Mouse (Mus musculus) limb, embryonic 12.5 days (tissue): ENCODE data around the gene Ldlrad1. TPM values are rescaled to one million over a fixed set of nuclear protein-coding genes. Genes with fewer than 3 reads are reported as not detected.

Experiments used
- ATAC-seq: fragments of 200-750 bp; cut with Nextera tagmentation; 2 replicates; pipeline ENCODE4 v1.8.0; 2017; ENCODE audit warnings: low read depth, moderate TSS enrichment; ENCODE audit not compliant: insufficient number of reproducible peaks, insufficient read depth, low FRiP score, low TSS enrichment
- H3K27ac ChIP-seq: fragments of 300-500 bp; sonication (generic); 2 replicates; pipeline ENCODE4 v1.5.1; 2016; ENCODE audit warnings: mild to moderate bottlenecking, moderate library complexity
- H3K27me3 ChIP-seq: fragments of 300-500 bp; sonication (generic); 2 replicates; pipeline ENCODE4 v1.6.1; 2016; ENCODE audit warnings: mild to moderate bottlenecking, moderate library complexity
- H3K36me3 ChIP-seq: fragments of 300-500 bp; sonication (generic); 2 replicates; pipeline ENCODE4 v1.6.1; 2016; ENCODE audit warnings: mild to moderate bottlenecking, moderate library complexity
- H3K4me1 ChIP-seq: fragments of 300-500 bp; sonication (generic); replicated peaks from 2 replicates; pipeline ENCODE4 v1.6.1; 2016
- H3K4me2 ChIP-seq: fragments of 300-500 bp; sonication (generic); 2 replicates; pipeline ENCODE4 v1.6.1; 2016; ENCODE audit warnings: mild to moderate bottlenecking, moderate library complexity
- H3K4me3 ChIP-seq: fragments of 300-500 bp; sonication (generic); replicated peaks from 2 replicates; pipeline ENCODE4 v1.5.1; 2016; ENCODE audit warnings: mild to moderate bottlenecking
- H3K9ac ChIP-seq: fragments of 300-500 bp; sonication (generic); replicated peaks from 2 replicates; pipeline ENCODE4 v1.6.1; 2016; ENCODE audit warnings: mild to moderate bottlenecking, moderate library complexity
- H3K9me3 ChIP-seq: fragments of 300-500 bp; sonication (generic); 2 replicates; pipeline ENCODE4 v1.6.1; 2016; ENCODE audit warnings: mild to moderate bottlenecking, moderate library complexity
- WGBS: fragments of 180-500 bp; shearing (Covaris S2); methylation state at CpG from one replicate; pipeline ENCODE4 v1.1.7; 2016; 5-methylcytosine and 5-hydroxymethylcytosine counted together
- polyA plus RNA-seq: library from polyadenylated mRNA; unstranded; fragments of >200 nt; fragmentation: Nextera tagmentation; extraction: Ambion mirVana; gene quantifications from 2 replicates; pipeline ENCODE4 v1.2.1, GENCODE M21; 2016

Ldlrad1 gene
- polyA plus RNA-seq, 1 experiment from 2014 or later = not detected

DNA sequence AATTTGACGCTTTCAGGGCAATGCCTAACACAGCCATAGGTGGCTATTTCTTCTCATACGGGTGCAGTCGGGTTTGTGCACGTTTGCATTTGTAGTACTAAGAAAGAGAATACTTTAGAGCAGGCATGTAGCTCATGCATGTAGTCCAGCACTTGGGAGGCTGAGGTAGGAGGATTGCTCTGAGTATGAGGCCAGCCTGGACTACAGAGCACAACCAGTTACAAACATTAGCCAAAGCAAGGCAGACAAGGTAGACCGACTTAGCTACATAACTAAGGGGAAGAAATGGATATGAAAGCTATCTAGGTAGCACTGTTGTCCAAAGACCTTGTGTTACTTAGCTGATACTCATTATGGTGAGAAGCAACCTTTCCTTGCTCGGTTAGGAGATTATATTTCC, 27.1 kb upstream of the Ldlrad1 start:
- no peak overlapping the region for H3K4me2 ChIP-seq
- H3K9ac ChIP-seq = no peak overlapping the region
- H3K27me3 ChIP-seq = no peaks in the 10 kb centered on the region
- WGBS = 87% methylated on average over 6 of the region's 6 CpGs
- peaks cover 45% of the 10 kb centered on the region for H3K4me1 ChIP-seq
- H3K36me3 ChIP-seq = peaks cover 10% of the 10 kb centered on the region
- H3K9me3 ChIP-seq = no peaks in the 10 kb centered on the region
- H3K27ac ChIP-seq = no peak overlapping the region
- ATAC-seq = no peak
- H3K4me3 ChIP-seq = no peak overlapping the region

GRCm38 (mm10) chr4:107182796-107183195, 26.2 kb upstream of the Ldlrad1 start:
- H3K36me3 ChIP-seq = peaks cover 19% of the 10 kb centered on the region
- peaks cover 36% of the 10 kb centered on the region for H3K4me1 ChIP-seq
- H3K9ac ChIP-seq = no peak overlapping the region
- H3K9me3 ChIP-seq = no peaks in the 10 kb centered on the region
- H3K4me3 ChIP-seq = no peak overlapping the region
- 60% methylated on average over 2 of the region's 2 CpGs for WGBS
- no peak for ATAC-seq
- no peaks in the 10 kb centered on the region for H3K27me3 ChIP-seq
- H3K27ac ChIP-seq = 0 out of 2 replicates have a peak overlapping the region, but pooled peaks have one; percentile 23
- H3K4me2 ChIP-seq = no peak overlapping the region

DNA sequence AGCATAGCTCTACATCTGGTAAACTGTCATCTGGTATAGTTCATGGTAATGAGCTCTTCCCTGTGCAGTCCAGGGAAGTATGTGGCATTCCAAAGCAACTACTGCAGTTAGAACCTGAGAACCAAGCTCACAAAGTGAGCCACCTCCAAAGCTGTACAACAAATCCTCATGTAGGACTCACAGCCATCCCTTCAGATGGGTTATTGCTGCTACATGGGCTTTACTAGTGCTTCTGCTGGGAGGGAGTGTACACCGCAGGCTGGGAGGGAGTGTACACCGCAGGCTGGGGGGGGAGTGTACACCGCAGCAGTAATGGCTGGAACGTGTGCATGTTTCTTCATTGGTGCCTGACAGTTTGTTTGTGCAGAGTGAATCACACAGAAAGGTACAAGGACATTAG, 25.8 kb upstream of the Ldlrad1 start:
- Histone ChIP-seq H3K27me3 (no peaks in the 10 kb centered on the region), H3K4me1 (peaks cover 35% of the 10 kb centered on the region), H3K36me3 (peaks cover 23% of the 10 kb centered on the region), H3K9me3 (no peaks in the 10 kb centered on the region), H3K4me3 (no peak overlapping the region), H3K9ac (no peak overlapping the region), H3K4me2 (no peak overlapping the region), H3K27ac (0 out of 2 replicates have a peak overlapping the region, but pooled peaks have one; percentile 23)
- ATAC-seq = no peak
- 91% methylated on average over 4 of the region's 4 CpGs for WGBS

DNA sequence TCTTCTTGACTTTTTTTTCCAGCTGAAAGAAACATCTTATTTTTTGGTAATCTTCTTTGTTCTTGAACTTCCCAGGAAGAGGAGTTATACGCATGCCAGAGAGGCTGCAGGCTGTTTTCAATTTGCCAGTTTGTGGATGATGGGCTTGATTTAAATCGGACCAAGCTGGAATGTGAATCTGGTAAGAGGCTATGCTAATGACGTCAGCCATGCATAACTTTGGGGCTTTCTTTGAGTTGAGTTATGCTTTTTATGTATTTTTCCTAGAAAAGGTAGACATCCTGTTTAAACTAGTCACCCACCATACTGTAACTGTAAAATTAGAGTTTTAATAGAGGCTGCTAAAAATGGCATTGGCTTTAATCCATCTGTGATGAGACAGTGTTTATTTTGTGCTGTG, 23.3 kb upstream of the Ldlrad1 start:
- no peaks in the 10 kb centered on the region for H3K9me3 ChIP-seq

DNA sequence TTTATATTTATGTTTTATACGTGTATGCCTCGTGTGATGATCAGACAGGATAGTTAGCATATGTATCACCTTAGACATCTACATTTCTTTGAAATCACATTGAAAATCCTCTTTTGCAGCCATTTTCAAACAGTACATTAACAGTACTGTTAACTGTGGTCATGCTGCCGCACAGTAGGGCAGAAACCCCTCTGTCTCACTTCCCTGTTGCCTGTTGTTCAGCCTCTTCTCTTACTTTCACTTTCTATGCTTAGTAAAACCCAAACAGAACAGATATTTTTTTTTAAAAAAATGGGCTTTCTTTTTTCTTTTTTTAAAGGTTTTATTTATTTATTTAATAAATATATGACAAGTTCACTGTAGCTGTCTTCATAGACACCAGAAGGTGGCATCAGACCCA, 15.1 kb upstream of the Ldlrad1 start:
- no peak overlapping the region for H3K4me3 ChIP-seq
- 95% methylated on average over 3 of the region's 3 CpGs for WGBS
- no peak overlapping the region for H3K27ac ChIP-seq

More for the DNA sequence above, 23.3 kb upstream of the Ldlrad1 start:
- no peaks in the 10 kb centered on the region for H3K27me3 ChIP-seq
- no peak overlapping the region for H3K27ac ChIP-seq
- no peak overlapping the region for H3K4me2 ChIP-seq
- 33% methylated on average over 3 of the region's 3 CpGs for WGBS
- no peak overlapping the region for H3K9ac ChIP-seq
- no peak overlapping the region for H3K4me3 ChIP-seq
- H3K36me3 ChIP-seq = peaks cover 46% of the 10 kb centered on the region
- H3K4me1 ChIP-seq = peaks cover 24% of the 10 kb centered on the region
- no peak for ATAC-seq

GRCm38 (mm10) chr4:107196454-107196853, 12.5 kb upstream of the Ldlrad1 start:
- ATAC-seq = no peak
- 92% methylated on average over 2 of the region's 2 CpGs for WGBS
- no peak overlapping the region for H3K9ac ChIP-seq

More for the DNA sequence above, 15.1 kb upstream of the Ldlrad1 start:
- H3K27me3 ChIP-seq = no peaks in the 10 kb centered on the region
- H3K36me3 ChIP-seq = peaks cover 90% of the 10 kb centered on the region
- no peak overlapping the region for H3K9ac ChIP-seq
- ATAC-seq = no peak
- H3K4me2 ChIP-seq = no peak overlapping the region
- H3K4me1 ChIP-seq = no peaks in the 10 kb centered on the region
- H3K9me3 ChIP-seq = no peaks in the 10 kb centered on the region

DNA sequence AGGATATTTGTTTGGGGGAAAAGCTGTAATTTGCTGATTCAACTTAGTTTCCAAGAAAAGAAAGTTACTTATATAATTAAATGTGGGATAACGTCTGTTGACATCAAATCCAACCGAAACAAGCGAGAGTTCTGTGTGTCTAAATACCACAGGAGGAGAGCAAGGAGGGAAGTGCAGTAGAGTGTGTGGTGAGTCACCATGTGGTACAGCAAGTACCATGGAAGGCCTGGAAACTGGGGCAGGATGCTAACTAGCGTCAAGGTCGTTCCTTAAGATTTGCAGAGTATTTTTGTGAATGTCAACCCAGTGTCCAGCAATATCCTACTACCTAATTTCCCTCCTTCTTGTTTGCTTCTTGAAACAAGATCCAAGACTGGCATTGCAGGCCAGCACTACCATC, 10.9 kb upstream of the Ldlrad1 start:
- no peak for ATAC-seq
- H3K27me3 ChIP-seq = no peaks in the 10 kb centered on the region
- H3K9ac ChIP-seq = no peak overlapping the region
- H3K4me3 ChIP-seq = no peak overlapping the region
- H3K4me2 ChIP-seq = no peak overlapping the region
- no peaks in the 10 kb centered on the region for H3K4me1 ChIP-seq
- 89% methylated on average over 5 of the region's 5 CpGs for WGBS
- H3K36me3 ChIP-seq = peaks cover 96% of the 10 kb centered on the region
- no peak overlapping the region for H3K27ac ChIP-seq
- no peaks in the 10 kb centered on the region for H3K9me3 ChIP-seq

More at GRCm38 (mm10) chr4:107196454-107196853, 12.5 kb upstream of the Ldlrad1 start:
- no peaks in the 10 kb centered on the region for H3K4me1 ChIP-seq
- no peak overlapping the region for H3K4me3 ChIP-seq
- H3K9me3 ChIP-seq = no peaks in the 10 kb centered on the region
- no peaks in the 10 kb centered on the region for H3K27me3 ChIP-seq
- H3K27ac ChIP-seq = no peak overlapping the region
- no peak overlapping the region for H3K4me2 ChIP-seq
- H3K36me3 ChIP-seq = peaks cover 92% of the 10 kb centered on the region

- no peak for ATAC-seq
- peaks cover 97% of the 10 kb centered on the region for H3K36me3 ChIP-seq
- H3K9me3 ChIP-seq = no peaks in the 10 kb centered on the region
- no peak overlapping the region for H3K9ac ChIP-seq
- H3K4me2 ChIP-seq = no peak overlapping the region
- no peak overlapping the region for H3K27ac ChIP-seq
- WGBS = 92% methylated on average over 3 of the region's 3 CpGs
- no peak overlapping the region for H3K4me3 ChIP-seq
- no peaks in the 10 kb centered on the region for H3K4me1 ChIP-seq
- H3K27me3 ChIP-seq = no peaks in the 10 kb centered on the region
Measured at GRCm38 (mm10) chr4:107201779-107202178, 7.2 kb upstream of the Ldlrad1 start.

GRCm38 (mm10) chr4:107203001-107203400, 6.0 kb upstream of the Ldlrad1 start:
- ATAC-seq = no peak
- no peak overlapping the region for H3K27ac ChIP-seq
- no peak overlapping the region for H3K9ac ChIP-seq
- peaks cover 96% of the 10 kb centered on the region for H3K36me3 ChIP-seq
- WGBS = 87% methylated on average over 7 of the region's 7 CpGs
- H3K27me3 ChIP-seq = no peaks in the 10 kb centered on the region
- H3K4me1 ChIP-seq = no peaks in the 10 kb centered on the region
- no peaks in the 10 kb centered on the region for H3K9me3 ChIP-seq
- no peak overlapping the region for H3K4me2 ChIP-seq
- no peak overlapping the region for H3K4me3 ChIP-seq

- Histone ChIP-seq H3K4me3 (no peak overlapping the region), H3K4me1 (no peaks in the 10 kb centered on the region), H3K9me3 (no peaks in the 10 kb centered on the region), H3K36me3 (peaks cover 60% of the 10 kb centered on the region), H3K27ac (no peak overlapping the region), H3K9ac (no peak overlapping the region), H3K4me2 (no peak overlapping the region), H3K27me3 (no peaks in the 10 kb centered on the region)
- WGBS = 94% methylated on average over 2 of the region's 2 CpGs
- ATAC-seq = no peak
Measured at GRCm38 (mm10) chr4:107207016-107207415, 2.0 kb upstream of the Ldlrad1 start.

DNA sequence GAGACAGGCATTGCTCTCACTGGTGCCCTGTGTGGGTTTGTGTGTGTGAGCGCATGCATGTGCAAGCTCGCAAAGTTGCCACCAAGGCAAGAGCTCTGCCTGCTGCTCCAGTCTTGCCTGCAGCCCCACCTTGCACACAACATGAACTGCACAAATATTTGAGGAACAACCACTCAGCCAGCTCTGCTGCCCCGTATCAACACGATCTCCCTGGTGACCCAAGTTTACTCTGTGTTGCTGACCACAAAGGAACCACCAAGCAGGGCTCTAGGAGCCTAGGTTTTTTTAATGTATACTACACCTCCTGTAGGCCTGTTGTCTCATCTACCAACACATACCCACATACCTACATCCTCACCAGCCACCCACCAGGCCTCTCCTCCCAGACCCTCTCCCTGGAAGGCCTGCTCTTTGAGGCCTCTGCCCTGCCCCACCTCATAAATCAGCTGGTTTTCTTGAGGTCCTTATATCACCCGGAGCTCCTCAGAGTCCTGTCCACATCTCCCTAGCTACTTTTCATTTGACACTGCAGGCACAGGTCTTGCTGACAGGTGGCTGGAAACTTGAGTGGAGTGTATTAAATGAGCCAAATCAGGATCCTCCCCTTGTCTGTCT, 1.6 kb downstream of the Ldlrad1 start:
- no peak overlapping the region for H3K27ac ChIP-seq
- peaks cover 25% of the 10 kb centered on the region; the same call in 1 of the 2 replicates for H3K36me3 ChIP-seq
- WGBS = 65% methylated on average over 5 of the region's 5 CpGs
- no peaks in the 10 kb centered on the region for H3K9me3 ChIP-seq
- no peak overlapping the region for H3K9ac ChIP-seq
- no peak overlapping the region for H3K4me2 ChIP-seq
- ATAC-seq = no peak
- H3K4me3 ChIP-seq = no peak overlapping the region
- H3K27me3 ChIP-seq = no peaks in the 10 kb centered on the region
- H3K4me1 ChIP-seq = peaks cover 5% of the 10 kb centered on the region

DNA sequence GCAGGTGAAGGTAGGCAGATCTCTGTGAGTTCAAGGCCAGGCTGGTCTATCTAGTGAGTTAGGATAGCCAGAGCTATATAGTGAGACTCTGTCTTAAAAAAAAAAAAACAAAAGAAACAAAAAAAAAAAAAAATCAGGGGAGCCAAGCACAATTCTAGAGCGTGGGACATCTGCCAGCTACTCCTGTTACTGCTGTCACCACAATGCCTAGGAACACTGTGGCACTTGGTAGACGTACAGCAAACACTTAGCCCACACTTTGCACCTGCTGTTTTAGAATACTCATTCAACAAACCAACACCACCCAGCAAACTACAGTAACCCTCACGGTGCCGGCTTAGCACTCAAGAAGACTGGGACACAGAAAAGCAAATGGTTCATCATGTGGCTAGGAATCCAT, 2.5 kb downstream of the Ldlrad1 start:
- Histone ChIP-seq H3K9me3 (no peaks in the 10 kb centered on the region), H3K36me3 (peaks cover 18% of the 10 kb centered on the region; the same call in 1 of the 2 replicates), H3K4me2 (no peak overlapping the region), H3K4me1 (peaks cover 5% of the 10 kb centered on the region), H3K27me3 (no peaks in the 10 kb centered on the region), H3K9ac (no peak overlapping the region), H3K27ac (no peak overlapping the region), H3K4me3 (no peak overlapping the region)
- WGBS = 87% methylated on average over 4 of the region's 4 CpGs
- ATAC-seq = no peak
